Comparison of ENCODE assay signal across 18 mouse cellular contexts in genomic region chr14:16478606-16479323, GRCm38 (mm10).
DNase-seq lines count a peak whose midpoint lies in the region; ATAC-seq and TF ChIP-seq lines count a peak whose summit lies in the region.
"Had no signal": no experiment of that assay in that cellular context is flagged by ENCODE, and none has a peak within 500 bp of the region (broad histone marks: within the 10 kb centered on the region; RNA-seq: fewer than 3 reads in every experiment).

No protein-coding gene starts in this region.

- H3K4me2 ChIP-seq in liver, embryonic 12.5 days, result no peak overlapping the region
- H3K4me2 ChIP-seq: heart, embryonic 13.5 days; hindbrain, embryonic 15.5 days; midbrain, embryonic 11.5 days had no signal

- H3K27me3 ChIP-seq in liver, adult 2 months (ENCODE audit: control insufficient read depth, insufficient read depth, low read length), result no peaks in the 10 kb centered on the region
- H3K27me3 ChIP-seq in liver, embryonic 12.5 days (replicated peaks), result no peaks in the 10 kb centered on the region
- no peaks in the 10 kb centered on the region for H3K27me3 ChIP-seq in small intestine, adult 2 months (ENCODE audit: control insufficient read depth, insufficient read depth, low read length)
- H3K27me3 ChIP-seq: heart, embryonic 13.5 days; hindbrain, embryonic 15.5 days had no signal

- no peaks in the 10 kb centered on the region for H3K9me3 ChIP-seq in liver, embryonic 12.5 days (replicated peaks)
- H3K9me3 ChIP-seq: heart, embryonic 13.5 days; hindbrain, embryonic 15.5 days had no signal

- 64% methylated on average over 1 of the region's 1 CpGs for WGBS in liver, adult 2 months
- 75% methylated on average over 1 of the region's 1 CpGs for WGBS in liver, embryonic 12.5 days (ENCODE audit: insufficient replicate concordance)
- WGBS in small intestine, adult 2 months, result 83% methylated on average over 1 of the region's 1 CpGs

- peak overlapping the region; percentile 74 for H3K27ac ChIP-seq in gastrocnemius, adult 2 months
- H3K27ac ChIP-seq in liver, adult 2 months (replicated peaks; ENCODE audit: insufficient read depth, low read depth, low read length), result no peak overlapping the region
- H3K27ac ChIP-seq in liver, embryonic 12.5 days, result no peak overlapping the region
- H3K27ac ChIP-seq in small intestine, adult 2 months (ENCODE audit: insufficient read depth, low read depth, low read length), result peak overlapping the region; percentile 2; the same call in 1 of the 2 replicates
- H3K27ac ChIP-seq: hindbrain, embryonic 15.5 days; kidney, postnatal 0 days had no signal

- no peaks in the 10 kb centered on the region for H3K79me2 ChIP-seq in liver, adult 2 months (ENCODE audit: control insufficient read depth, insufficient read depth, low read length)

- peaks cover 12% of the 10 kb centered on the region for H3K4me1 ChIP-seq in liver, adult 2 months (ENCODE audit: control insufficient read depth, insufficient read depth, low read length)
- H3K4me1 ChIP-seq in liver, embryonic 12.5 days, result no peaks in the 10 kb centered on the region
- H3K4me1 ChIP-seq in small intestine, adult 2 months (ENCODE audit: control insufficient read depth, insufficient read depth, insufficient read length, low read length), result peaks cover 3% of the 10 kb centered on the region; the same call in 1 of the 2 replicates

- intact Hi-C loops in gastrocnemius, adult 2 months (cut with DNase I), result no loop called here
- intact Hi-C loops in left cerebral cortex, postnatal 10 days (cut with DNase I), result no loop called here

- peak overlapping the region; percentile 15; the same call in 1 of the 2 replicates for H3K4me3 ChIP-seq in gastrocnemius, adult 2 months
- H3K4me3 ChIP-seq in liver, adult 2 months (ENCODE audit: insufficient read depth, low read depth, low read length), result no peak overlapping the region
- no peak overlapping the region for H3K4me3 ChIP-seq in liver, embryonic 12.5 days
- H3K4me3 ChIP-seq in small intestine, adult 2 months (ENCODE audit: low read depth, low read length), result no peak overlapping the region
- H3K4me3 ChIP-seq: heart, embryonic 13.5 days; hindbrain, embryonic 15.5 days had no signal

- H3K36me3 ChIP-seq in liver, adult 2 months (ENCODE audit: control insufficient read depth, insufficient read depth, low read length), result no peaks in the 10 kb centered on the region
- no peaks in the 10 kb centered on the region for H3K36me3 ChIP-seq in liver, embryonic 12.5 days
- no peaks in the 10 kb centered on the region for H3K36me3 ChIP-seq in small intestine, adult 2 months (ENCODE audit: control insufficient read depth, insufficient read depth, low read length)
- H3K36me3 ChIP-seq: heart, embryonic 13.5 days; hindbrain, embryonic 15.5 days had no signal

- no peak overlapping the region for H3K9ac ChIP-seq in liver, adult 2 months (ENCODE audit: low read depth, low read length)
- H3K9ac ChIP-seq in liver, embryonic 12.5 days, result no peak overlapping the region
- H3K9ac ChIP-seq: heart, embryonic 13.5 days; hindbrain, embryonic 15.5 days had no signal

- no peak for TF ChIP-seq CTCF in gastrocnemius, adult 2 months (IDR thresholded peaks at IDR 0.05)
- no peak for TF ChIP-seq CTCF in liver, adult 2 months (IDR thresholded peaks at IDR 0.05; ENCODE audit: low read depth, low read length)
- TF ChIP-seq CTCF in small intestine, adult 2 months (IDR thresholded peaks at IDR 0.05; ENCODE audit: extremely low read depth, insufficient read length, insufficient replicate concordance, low read depth, low read length), result no peak

- no peak for ATAC-seq in liver, embryonic 12.5 days
- ATAC-seq: forebrain, embryonic 14.5 days; intestine, embryonic 16.5 days had no signal

- no peak for TF ChIP-seq POLR2A in liver, adult 2 months (IDR thresholded peaks at IDR 0.05; ENCODE audit: extremely low read depth, insufficient read depth, low read length)
- TF ChIP-seq POLR2A in small intestine, adult 2 months (IDR thresholded peaks at IDR 0.05; ENCODE audit: low read depth, low read length), result no peak

- DNase-seq in gastrocnemius, adult 2 months, result peak; percentile 41
- DNase-seq in gastrocnemius, postnatal 25 days, result no peak
- peak; percentile 71 for DNase-seq in liver, adult 2 months (ENCODE audit: extremely low read depth, low read depth, low spot score)
- peak; percentile 69 for DNase-seq in fat pad, adult 2 months (ENCODE audit: extremely low read depth, low read depth, low spot score)
- no peak for DNase-seq in left cerebral cortex, postnatal 10 days (ENCODE audit: extremely low spot score in 1 of 2, low spot score in 2 of 2)
- DNase-seq: cerebellum, adult 9-10 months; lung, adult 2 months; lung, postnatal 36 days; retina, postnatal 1 day; thymus, postnatal 25 days had no signal

Comparison
In these comparisons a context has a peak if more than half of its experiments do, and no peak if none do; other contexts are left out.
1. DNase-seq: peak in gastrocnemius, adult 2 months (single experiment), liver, adult 2 months (single experiment) and fat pad, adult 2 months (single experiment); none in gastrocnemius, postnatal 25 days (single experiment) and left cerebral cortex, postnatal 10 days (0 of 2).
2. H3K27ac ChIP-seq: peak in gastrocnemius, adult 2 months (single experiment) and small intestine, adult 2 months (single experiment); none in liver, adult 2 months (single experiment) and liver, embryonic 12.5 days (single experiment).